Mouse (Mus musculus): ENCODE measurements around the gene Olig3. TPM values are rescaled to one million over a fixed set of nuclear protein-coding genes. Genes with fewer than 3 reads are reported as not detected.
"Not testable (repeated sequence)": the region's sequence is repeated elsewhere in the genome, so short reads cannot be mapped to it uniquely, and the experiment has no call there.

The Olig3 gene
- polyA plus RNA-seq, 1 experiment: not detected

DNA sequence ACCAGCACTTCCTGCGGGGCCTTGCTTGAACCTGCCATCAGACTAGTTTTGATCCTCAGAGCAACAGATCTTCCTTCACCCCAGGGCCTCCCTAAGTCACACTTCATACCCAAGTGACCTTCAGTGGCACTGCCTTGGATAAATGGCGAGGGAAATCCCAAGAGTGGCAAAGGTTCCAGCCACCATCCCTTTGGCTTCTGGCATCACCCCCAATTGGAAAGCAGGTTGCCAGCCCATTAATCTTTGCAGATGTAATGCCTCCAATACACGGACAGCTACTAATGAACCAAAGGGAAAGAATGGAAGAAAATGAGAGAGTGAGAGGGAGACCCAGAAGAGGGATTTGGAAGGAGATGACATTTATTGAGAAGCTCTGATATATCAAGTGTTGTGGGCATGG, 18.0 kb downstream of the Olig3 start:
- Histone ChIP-seq H3K4me3 (ENCODE audit: insufficient read depth, poor library complexity, severe bottlenecking) (no peak overlapping the region), H3K79me2 (ENCODE audit: control insufficient read depth, insufficient read depth) (no peaks in the 10 kb centered on the region), H3ac (ENCODE audit: control insufficient read depth, insufficient read length, low read depth) (no peak overlapping the region), H3K36me3 (ENCODE audit: control insufficient read depth, insufficient read depth) (no peaks in the 10 kb centered on the region), H3K27me3 (ENCODE audit: control insufficient read depth, insufficient read depth, insufficient read length) (peaks cover 16% of the 10 kb centered on the region), H3K79me3 (ENCODE audit: low read depth) (no peaks in the 10 kb centered on the region)
- TF ChIP-seq CTCF (IDR thresholded peaks at IDR 0.05; ENCODE audit: control insufficient read depth, insufficient read depth, insufficient read length): no peak
- TF ChIP-seq USF1 (IDR thresholded peaks at IDR 0.05; ENCODE audit: low read depth): no peak
- TF ChIP-seq MYOD1 (IDR thresholded peaks at IDR 0.05; ENCODE audit: control insufficient read depth, insufficient read length, low read depth): no peak
- no peak for TF ChIP-seq FOSL1 (IDR thresholded peaks at IDR 0.05; ENCODE audit: insufficient read depth, low read length, poor library complexity, severe bottlenecking)
- TF ChIP-seq CEBPB (IDR thresholded peaks at IDR 0.05; ENCODE audit: low read depth): no peak
- no peak for TF ChIP-seq MYOG (IDR thresholded peaks at IDR 0.05; ENCODE audit: control insufficient read depth, extremely low read depth, insufficient read length)
- TF ChIP-seq MAX (IDR thresholded peaks at IDR 0.05): no peak

DNA sequence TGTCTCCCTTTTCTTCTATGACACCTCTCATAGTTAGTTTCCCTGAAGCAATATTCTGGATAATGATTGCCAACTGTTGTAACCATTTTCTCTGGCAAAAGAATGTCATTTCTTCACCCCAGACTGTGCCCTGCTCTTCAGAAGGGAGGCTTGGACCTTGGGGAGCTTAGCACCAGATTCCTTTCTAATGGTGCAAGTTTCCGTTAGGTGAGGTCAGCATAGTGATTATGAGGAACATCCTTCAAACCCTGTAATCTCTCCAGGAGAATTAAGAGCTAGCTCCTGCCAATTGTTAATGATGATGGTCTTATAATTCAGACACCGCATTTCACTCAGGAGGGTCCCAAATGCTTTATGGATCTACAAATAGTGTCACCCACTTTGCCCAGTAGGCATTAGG, 19.5 kb downstream of the Olig3 start:
- Histone ChIP-seq H3K27me3 (ENCODE audit: control insufficient read depth, insufficient read depth, insufficient read length) (peaks cover 16% of the 10 kb centered on the region), H3K36me3 (ENCODE audit: control insufficient read depth, insufficient read depth) (no peaks in the 10 kb centered on the region), H3K79me2 (ENCODE audit: control insufficient read depth, insufficient read depth) (no peaks in the 10 kb centered on the region), H3ac (ENCODE audit: control insufficient read depth, insufficient read length, low read depth) (no peak overlapping the region), H3K79me3 (ENCODE audit: low read depth) (no peaks in the 10 kb centered on the region), H3K4me3 (ENCODE audit: insufficient read depth, poor library complexity, severe bottlenecking) (no peak overlapping the region)
- TF ChIP-seq USF1 (IDR thresholded peaks at IDR 0.05; ENCODE audit: low read depth): no peak
- TF ChIP-seq FOSL1 (IDR thresholded peaks at IDR 0.05; ENCODE audit: insufficient read depth, low read length, poor library complexity, severe bottlenecking): no peak
- TF ChIP-seq CEBPB (IDR thresholded peaks at IDR 0.05; ENCODE audit: low read depth): no peak
- no peak for TF ChIP-seq MAX (IDR thresholded peaks at IDR 0.05)
- no peak for TF ChIP-seq MYOG (IDR thresholded peaks at IDR 0.05; ENCODE audit: control insufficient read depth, extremely low read depth, insufficient read length)
- no peak for TF ChIP-seq CTCF (IDR thresholded peaks at IDR 0.05; ENCODE audit: control insufficient read depth, insufficient read depth, insufficient read length)
- TF ChIP-seq MYOD1 (IDR thresholded peaks at IDR 0.05; ENCODE audit: control insufficient read depth, insufficient read length, low read depth): no peak

DNA sequence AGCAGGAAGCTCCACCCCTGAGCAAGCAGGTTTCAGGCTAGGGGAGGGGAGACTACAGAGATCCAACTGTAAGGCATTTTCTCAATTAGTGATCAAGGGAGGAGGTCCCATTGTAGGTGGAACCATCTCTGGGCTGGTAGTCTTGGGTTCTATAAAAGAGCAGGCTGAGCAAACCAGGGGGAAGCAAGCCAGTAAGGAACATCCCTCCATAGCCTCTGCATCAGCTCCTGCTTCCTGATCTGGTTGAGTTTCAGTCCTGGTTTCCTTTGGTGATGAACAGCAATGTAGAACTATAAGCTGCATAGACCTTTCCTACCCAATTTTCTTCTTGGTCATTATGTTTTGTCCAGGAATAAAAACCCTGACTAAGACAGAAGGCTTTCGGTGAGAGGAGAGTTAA, 24.6 kb downstream of the Olig3 start:
- H3K79me3 ChIP-seq (ENCODE audit: low read depth); H3K36me3 ChIP-seq (ENCODE audit: control insufficient read depth, insufficient read depth); H3K27me3 ChIP-seq (ENCODE audit: control insufficient read depth, insufficient read depth, insufficient read length); H3ac ChIP-seq (ENCODE audit: control insufficient read depth, insufficient read length, low read depth); H3K4me3 ChIP-seq (ENCODE audit: insufficient read depth, poor library complexity, severe bottlenecking); H3K79me2 ChIP-seq (ENCODE audit: control insufficient read depth, insufficient read depth): not testable (repeated sequence)

DNA sequence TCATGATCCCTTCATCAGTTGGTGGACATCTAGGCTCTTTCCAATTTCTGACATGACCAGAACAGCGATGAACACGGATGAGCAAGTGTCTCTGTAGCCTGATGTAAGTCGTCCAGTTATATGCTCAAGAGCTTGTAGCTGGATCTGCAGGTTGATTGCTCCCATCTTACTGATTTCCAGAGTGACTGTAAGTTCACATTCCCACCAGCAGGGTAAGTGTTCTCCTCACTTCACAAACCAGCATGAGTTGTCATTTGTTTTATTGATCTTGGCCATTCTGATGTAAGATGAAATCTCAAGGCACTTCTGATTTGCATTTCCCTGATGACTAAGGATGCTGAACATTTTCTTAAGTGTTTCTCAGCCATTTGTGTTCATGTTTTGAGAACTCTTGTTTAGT, 27.8 kb downstream of the Olig3 start:
- H3K36me3 ChIP-seq (ENCODE audit: control insufficient read depth, insufficient read depth): no peaks in the 10 kb centered on the region
- H3K4me3 ChIP-seq (ENCODE audit: insufficient read depth, poor library complexity, severe bottlenecking): no peak overlapping the region
- H3K79me3 ChIP-seq (ENCODE audit: low read depth): no peaks in the 10 kb centered on the region
- no peak overlapping the region for H3ac ChIP-seq (ENCODE audit: control insufficient read depth, insufficient read length, low read depth)
- no peak for TF ChIP-seq FOSL1 (IDR thresholded peaks at IDR 0.05; ENCODE audit: insufficient read depth, low read length, poor library complexity, severe bottlenecking)
- TF ChIP-seq CTCF (IDR thresholded peaks at IDR 0.05; ENCODE audit: control insufficient read depth, insufficient read depth, insufficient read length): no peak
- TF ChIP-seq USF1 (IDR thresholded peaks at IDR 0.05; ENCODE audit: low read depth): no peak
- TF ChIP-seq MYOD1 (IDR thresholded peaks at IDR 0.05; ENCODE audit: control insufficient read depth, insufficient read length, low read depth): no peak
- no peak for TF ChIP-seq MYOG (IDR thresholded peaks at IDR 0.05; ENCODE audit: control insufficient read depth, extremely low read depth, insufficient read length)
- TF ChIP-seq CEBPB (IDR thresholded peaks at IDR 0.05; ENCODE audit: low read depth): no peak
- no peak for TF ChIP-seq MAX (IDR thresholded peaks at IDR 0.05)
- no peaks in the 10 kb centered on the region for H3K27me3 ChIP-seq (ENCODE audit: control insufficient read depth, insufficient read depth, insufficient read length)
- H3K79me2 ChIP-seq (ENCODE audit: control insufficient read depth, insufficient read depth): no peaks in the 10 kb centered on the region

DNA sequence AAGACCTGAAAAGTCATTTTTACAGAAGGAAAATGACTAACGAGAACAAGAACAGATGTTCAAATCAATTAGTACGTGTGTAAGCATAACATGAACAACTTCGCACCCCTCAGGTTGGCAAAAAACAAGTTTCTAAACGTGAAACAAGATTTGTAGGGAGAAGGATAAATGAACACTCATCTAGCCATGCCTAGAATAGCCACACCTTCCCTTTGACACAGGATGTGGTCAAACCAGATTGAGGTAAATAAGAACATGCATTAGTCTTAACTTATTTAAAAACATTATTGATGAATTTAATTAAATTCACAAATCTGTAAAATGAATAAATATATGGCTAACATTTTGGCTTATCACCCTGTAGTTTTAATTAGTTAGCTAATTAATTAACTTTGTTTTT, 35.5 kb downstream of the Olig3 start:
- no peaks in the 10 kb centered on the region for H3K79me3 ChIP-seq (ENCODE audit: low read depth)
- TF ChIP-seq FOSL1 (IDR thresholded peaks at IDR 0.05; ENCODE audit: insufficient read depth, low read length, poor library complexity, severe bottlenecking): no peak
- no peak for TF ChIP-seq CTCF (IDR thresholded peaks at IDR 0.05; ENCODE audit: control insufficient read depth, insufficient read depth, insufficient read length)
- no peak for TF ChIP-seq CEBPB (IDR thresholded peaks at IDR 0.05; ENCODE audit: low read depth)
- no peaks in the 10 kb centered on the region for H3K36me3 ChIP-seq (ENCODE audit: control insufficient read depth, insufficient read depth)
- no peak overlapping the region for H3K4me3 ChIP-seq (ENCODE audit: insufficient read depth, poor library complexity, severe bottlenecking)
- H3K79me2 ChIP-seq (ENCODE audit: control insufficient read depth, insufficient read depth): no peaks in the 10 kb centered on the region
- peaks cover 7% of the 10 kb centered on the region for H3K27me3 ChIP-seq (ENCODE audit: control insufficient read depth, insufficient read depth, insufficient read length)
- H3ac ChIP-seq (ENCODE audit: control insufficient read depth, insufficient read length, low read depth): no peak overlapping the region

DNA sequence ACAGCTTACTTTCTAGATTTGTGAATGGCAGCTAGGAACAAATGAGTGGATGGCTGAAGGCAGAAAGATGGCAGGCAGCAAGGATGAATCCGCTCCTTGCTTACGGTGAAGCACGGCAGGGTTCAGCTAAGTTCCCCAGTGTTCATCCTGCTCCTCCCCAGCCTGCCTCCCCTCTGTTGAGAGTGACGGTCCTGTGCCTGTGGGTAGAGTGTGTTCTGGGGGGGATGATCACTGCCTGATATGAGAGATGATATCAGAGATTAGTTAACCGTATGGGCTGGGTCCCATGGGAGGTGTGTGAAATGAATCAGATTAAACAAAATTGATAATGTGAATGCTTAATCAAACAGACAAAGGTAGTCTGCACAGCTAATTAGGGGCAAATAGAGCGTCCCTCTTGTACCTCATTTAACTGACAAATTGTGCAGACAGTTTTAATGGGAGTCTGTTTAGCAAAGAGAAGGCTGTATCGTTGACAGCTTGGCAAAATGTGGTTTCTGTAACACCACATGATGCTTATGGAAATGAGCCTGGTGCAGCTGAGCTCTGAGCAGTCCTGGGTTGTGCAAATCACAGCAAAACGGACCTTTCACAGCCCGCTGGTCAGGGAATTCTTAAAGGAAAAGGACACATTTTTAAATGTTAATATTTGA, 40.3 kb downstream of the Olig3 start:
- no peaks in the 10 kb centered on the region for H3K79me3 ChIP-seq (ENCODE audit: low read depth)
- peaks cover 22% of the 10 kb centered on the region for H3K27me3 ChIP-seq (ENCODE audit: control insufficient read depth, insufficient read depth, insufficient read length)

More for the DNA sequence above, 40.3 kb downstream of the Olig3 start:
- Histone ChIP-seq H3K79me2 (ENCODE audit: control insufficient read depth, insufficient read depth) (no peaks in the 10 kb centered on the region), H3K4me3 (ENCODE audit: insufficient read depth, poor library complexity, severe bottlenecking) (no peak overlapping the region), H3ac (ENCODE audit: control insufficient read depth, insufficient read length, low read depth) (no peak overlapping the region), H3K36me3 (ENCODE audit: control insufficient read depth, insufficient read depth) (no peaks in the 10 kb centered on the region)
- no peak for TF ChIP-seq CEBPB (IDR thresholded peaks at IDR 0.05; ENCODE audit: low read depth)
- no peak for TF ChIP-seq USF1 (IDR thresholded peaks at IDR 0.05; ENCODE audit: low read depth)
- TF ChIP-seq MYOG (IDR thresholded peaks at IDR 0.05; ENCODE audit: control insufficient read depth, extremely low read depth, insufficient read length): no peak
- no peak for TF ChIP-seq MAX (IDR thresholded peaks at IDR 0.05)
- no peak for TF ChIP-seq FOSL1 (IDR thresholded peaks at IDR 0.05; ENCODE audit: insufficient read depth, low read length, poor library complexity, severe bottlenecking)
- TF ChIP-seq CTCF (IDR thresholded peaks at IDR 0.05; ENCODE audit: control insufficient read depth, insufficient read depth, insufficient read length): no peak
- TF ChIP-seq MYOD1 (IDR thresholded peaks at IDR 0.05; ENCODE audit: control insufficient read depth, insufficient read length, low read depth): no peak

Measured in C2C12 (cell line).